Mouse (Mus musculus) left cerebral cortex, adult 18-20 months (tissue): ENCODE results near the gene Gm28048. TPM values are rescaled to one million over a fixed set of nuclear protein-coding genes. Genes with fewer than 3 reads are reported as not detected.
A peak's percentile ranks its signal among the peaks of the same experiment; 100 is the strongest.

Experiments used
- DNase-seq, 2 experiments: peaks; one replicate each; pipeline ENCODE4 v3.0.0; 2021 to 2022; ENCODE audit warnings: low spot score in 2 of 2, mixed read lengths in 1 of 2
- total RNA-seq, 2 experiments: library from RNA; stranded (reverse); gene quantifications; 2 replicates each; pipeline ENCODE4 v1.2.3; 2021

The Gm28048 gene
- total RNA-seq, 2 experiments from 2014 or later = 10.1 to 11.3 TPM

GRCm38 (mm10) chr11:22861315-22861714 is 120.6 kb downstream of the Gm28048 start:
- no peak for DNase-seq

GRCm38 (mm10) chr11:22860335-22861227 is 121.3 kb downstream of the Gm28048 start, which contains the start of gene B3gnt2:
B3gnt2 (minus strand) TSS chr11:22860961.
- DNase-seq = no peak

- peak; percentile 71 to 85 for DNase-seq
Observed at GRCm38 (mm10) chr11:22859633-22860334, 122.1 kb downstream of the Gm28048 start.

GRCm38 (mm10) chr11:22859301-22859632 is 122.6 kb downstream of the Gm28048 start:
- peak in 1 of 2 experiments; percentile 27 for DNase-seq

- DNase-seq = peak in 1 of 2 experiments; percentile 30
Observed at GRCm38 (mm10) chr11:22858441-22859300, 123.2 kb downstream of the Gm28048 start.

- DNase-seq = no peak
Observed at GRCm38 (mm10) chr11:22857705-22858440, 124.0 kb downstream of the Gm28048 start.

- no peak for DNase-seq
Observed at GRCm38 (mm10) chr11:22857106-22857704, 124.7 kb downstream of the Gm28048 start.

- no peak for DNase-seq
Observed at GRCm38 (mm10) chr11:22856371-22856965, 125.4 kb downstream of the Gm28048 start.

GRCm38 (mm10) chr11:22854571-22854970 is 127.3 kb downstream of the Gm28048 start:
- DNase-seq = no peak

GRCm38 (mm10) chr11:22853477-22854157 is 128.3 kb downstream of the Gm28048 start:
- DNase-seq = no peak

- no peak for DNase-seq
Observed at GRCm38 (mm10) chr11:22852510-22852909, 129.4 kb downstream of the Gm28048 start.

GRCm38 (mm10) chr11:22851416-22851815 is 130.5 kb downstream of the Gm28048 start:
- no peak for DNase-seq

- no peak for DNase-seq
Observed at GRCm38 (mm10) chr11:22850077-22850476, 131.8 kb downstream of the Gm28048 start.

GRCm38 (mm10) chr11:22848649-22849195 is 133.2 kb downstream of the Gm28048 start:
- DNase-seq = no peak

- DNase-seq = no peak
Observed at GRCm38 (mm10) chr11:22847732-22848648, 133.9 kb downstream of the Gm28048 start.

GRCm38 (mm10) chr11:22846960-22847731 is 134.7 kb downstream of the Gm28048 start:
- no peak for DNase-seq
